Mouse (Mus musculus) left cerebral cortex, postnatal 14 days (tissue): Measurements from ENCODE around the gene Pi4ka. TPM values are rescaled to one million over a fixed set of nuclear protein-coding genes. Genes with fewer than 3 reads are reported as not detected.

Experiments
- DNase-seq, 2 experiments: peaks; one replicate each; pipeline ENCODE4 v3.0.0; 2021 to 2022; ENCODE audit warnings: low spot score in 2 of 2, mixed read lengths in 1 of 2
- intact Hi-C: fragments of 180-260 bp; cut with DNase I; formaldehyde crosslinking; loops from one replicate; pipeline ENCODE4 v1.15.1; 2025
- total RNA-seq, 2 experiments: library from RNA; stranded (reverse); gene quantifications; 2 replicates each; pipeline ENCODE4 v1.2.3; 2021

Pi4ka gene
- total RNA-seq, 2 experiments from 2014 or later = 258 to 275 TPM

- DNase-seq = no peak
- intact Hi-C loops = no loop called here
Measured at GRCm38 (mm10) chr16:17340705-17341104, 65.4 kb downstream of the Pi4ka start.

- DNase-seq = no peak
- intact Hi-C loops = no loop called here
Measured at GRCm38 (mm10) chr16:17339701-17340100, 66.4 kb downstream of the Pi4ka start.

GRCm38 (mm10) chr16:17336089-17336488 lies 70.0 kb downstream of the Pi4ka start:
- intact Hi-C loops = no loop called here
- DNase-seq = no peak

- DNase-seq = no peak
- intact Hi-C loops = no loop called here
Measured at GRCm38 (mm10) chr16:17334574-17334973, 71.5 kb downstream of the Pi4ka start.

GRCm38 (mm10) chr16:17331855-17332254 lies 74.3 kb downstream of the Pi4ka start:
- intact Hi-C loops = no loop called here
- no peak for DNase-seq

GRCm38 (mm10) chr16:17331116-17331515 lies 75.0 kb downstream of the Pi4ka start, which contains the start of gene Serpind1:
TSS of gene Serpind1 (plus strand) at chr16:17331371.
- intact Hi-C loops = no loop called here
- no peak for DNase-seq

- peak; percentile 21 to 40 for DNase-seq
- intact Hi-C loops = no loop called here
Measured at GRCm38 (mm10) chr16:17329848-17330570, 76.1 kb downstream of the Pi4ka start.

- peak in 1 of 2 experiments; percentile 30 for DNase-seq
- intact Hi-C loops = no loop called here
Measured at GRCm38 (mm10) chr16:17326064-17326463, 80.0 kb downstream of the Pi4ka start.

- intact Hi-C loops = no loop called here
- DNase-seq = no peak
Measured at GRCm38 (mm10) chr16:17324745-17325144, 81.4 kb downstream of the Pi4ka start.

GRCm38 (mm10) chr16:17321481-17321880 lies 84.6 kb downstream of the Pi4ka start:
- peak in 1 of 2 experiments; percentile 28 for DNase-seq
- intact Hi-C loops = no loop called here

GRCm38 (mm10) chr16:17316554-17316953 lies 89.6 kb downstream of the Pi4ka start:
- intact Hi-C loops = no loop called here
- no peak for DNase-seq

- intact Hi-C loops = no loop called here
- DNase-seq = no peak
Measured at GRCm38 (mm10) chr16:17312531-17312930, 93.6 kb downstream of the Pi4ka start.

- DNase-seq = no peak
- intact Hi-C loops = no loop called here
Measured at GRCm38 (mm10) chr16:17309036-17309435, 97.1 kb downstream of the Pi4ka start.

GRCm38 (mm10) chr16:17307461-17307860 lies 98.7 kb downstream of the Pi4ka start:
- DNase-seq = no peak
- intact Hi-C loops = no loop called here

GRCm38 (mm10) chr16:17303521-17304245 lies 102.4 kb downstream of the Pi4ka start:
- no peak for DNase-seq
- intact Hi-C loops = no loop called here

GRCm38 (mm10) chr16:17300818-17301217 lies 105.3 kb downstream of the Pi4ka start:
- intact Hi-C loops = no loop called here
- DNase-seq = no peak

GRCm38 (mm10) chr16:17292751-17293150 lies 113.4 kb downstream of the Pi4ka start:
- peak; percentile 40 to 65 for DNase-seq
- intact Hi-C loops = no loop called here

GRCm38 (mm10) chr16:17291016-17291415 lies 115.1 kb downstream of the Pi4ka start:
- intact Hi-C loops = no loop called here
- DNase-seq = no peak

GRCm38 (mm10) chr16:17287103-17287502 lies 119.0 kb downstream of the Pi4ka start:
- DNase-seq = no peak
- intact Hi-C loops = no loop called here

- no peak for DNase-seq
- intact Hi-C loops = no loop called here
Measured at GRCm38 (mm10) chr16:17283151-17283550, 123.0 kb downstream of the Pi4ka start.

GRCm38 (mm10) chr16:17280471-17280870 lies 125.6 kb downstream of the Pi4ka start:
- intact Hi-C loops = no loop called here
- DNase-seq = no peak
